Mouse (Mus musculus): ENCODE results near the gene Syde2.

- TF ChIP-seq POLR2A (IDR thresholded peaks at IDR 0.05; ENCODE audit: insufficient read depth, low read depth, low read length) (no peak), CTCF (IDR thresholded peaks at IDR 0.05; ENCODE audit: insufficient read depth, low read depth, low read length) (no peak)
These were observed 43.3 kb upstream of the Syde2 start for GRCm38 (mm10) chr3:145944348-145944747.

Measured in olfactory bulb, adult 2 months (tissue).